Mouse (Mus musculus): ENCODE results near the gene Lrrc29. TPM values are rescaled to one million over a fixed set of nuclear protein-coding genes. Genes with fewer than 3 reads are reported as not detected.

Lrrc29 gene
- polyA plus RNA-seq, 1 experiment from 2014 or later = 2.7 TPM

GRCm38 (mm10) chr8:105270916-105271186, 55.2 kb downstream of the Lrrc29 start:
- ATAC-seq (ENCODE audit: low FRiP score, low TSS enrichment) = no peak
- no peak for TF ChIP-seq CTCF (IDR thresholded peaks at IDR 0.05; ENCODE audit: low read depth)
- no peak for TF ChIP-seq EP300 (optimal IDR thresholded peaks at IDR 0.05)
- H3K4me1 ChIP-seq (replicated peaks; ENCODE audit: control insufficient read depth, insufficient read depth) = peaks cover 5% of the 10 kb centered on the region; the same call in 1 of the 2 replicates
- no peaks in the 10 kb centered on the region; the same call in 1 of the 2 replicates for H3K36me3 ChIP-seq (ENCODE audit: control insufficient read depth, insufficient read depth, low read length)
- no peak overlapping the region for H3K27ac ChIP-seq (replicated peaks)
- DNase-seq (ENCODE audit: low spot score) = no peak
- no peak overlapping the region for H3K9ac ChIP-seq (ENCODE audit: low read length)
- WGBS = 12% methylated on average over 11 of the region's 11 CpGs
- peaks cover 4% of the 10 kb centered on the region; the same call in 1 of the 2 replicates for H3K27me3 ChIP-seq (ENCODE audit: control insufficient read depth, insufficient read depth, low read length)
- no peak overlapping the region for H3K4me3 ChIP-seq (ENCODE audit: low read depth, low read length)
- H3K4me2 ChIP-seq (replicated peaks; ENCODE audit: low read depth) = no peak overlapping the region
- no peaks in the 10 kb centered on the region for H3K9me3 ChIP-seq (ENCODE audit: control insufficient read depth, low read length)

- DNase-seq (ENCODE audit: low spot score) (peak; percentile 40), ATAC-seq (ENCODE audit: low FRiP score, low TSS enrichment) (0 out of 2 replicates have a peak, but pooled peaks have one; percentile 1)
- Histone ChIP-seq H3K27me3 (ENCODE audit: control insufficient read depth, insufficient read depth, low read length) (peaks cover 4% of the 10 kb centered on the region; the same call in 1 of the 2 replicates), H3K4me3 (ENCODE audit: low read depth, low read length) (peak overlapping the region; percentile 40), H3K4me2 (replicated peaks; ENCODE audit: low read depth) (peak overlapping the region; percentile 73), H3K27ac (replicated peaks) (no peak overlapping the region), H3K9ac (ENCODE audit: low read length) (no peak overlapping the region), H3K4me1 (replicated peaks; ENCODE audit: control insufficient read depth, insufficient read depth) (0 out of 2 replicates have a peak, but pooled peaks cover 5% of the 10 kb centered on the region), H3K9me3 (ENCODE audit: control insufficient read depth, low read length) (no peaks in the 10 kb centered on the region), H3K36me3 (ENCODE audit: control insufficient read depth, insufficient read depth, low read length) (no peaks in the 10 kb centered on the region; the same call in 1 of the 2 replicates)
- WGBS = 13% methylated on average over 39 of the region's 39 CpGs
- no peak for TF ChIP-seq EP300 (optimal IDR thresholded peaks at IDR 0.05)
- no peak for TF ChIP-seq CTCF (IDR thresholded peaks at IDR 0.05; ENCODE audit: low read depth)
Observed at GRCm38 (mm10) chr8:105270101-105270915, 55.8 kb downstream of the Lrrc29 start.

GRCm38 (mm10) chr8:105269461-105269947, 56.6 kb downstream of the Lrrc29 start, which contains the start of gene Hsf4:
Gene Hsf4, plus strand, starts transcription at chr8:105269801.
- 2% methylated on average over 42 of the region's 42 CpGs for WGBS
- peak within 1 kb of the TSS; percentile 73 for H3K4me2 ChIP-seq (replicated peaks; ENCODE audit: low read depth)
- peak within 1 kb of the TSS; percentile 48 for H3K9ac ChIP-seq (ENCODE audit: low read length)
- H3K9me3 ChIP-seq (ENCODE audit: control insufficient read depth, low read length) = no peaks in the 10 kb centered on the region
- H3K27me3 ChIP-seq (ENCODE audit: control insufficient read depth, insufficient read depth, low read length) = peaks cover 4% of the 10 kb centered on the region; the same call in 1 of the 2 replicates
- peak; percentile 45 for ATAC-seq (ENCODE audit: low FRiP score, low TSS enrichment)
- peak within 1 kb of the TSS; percentile 40 for H3K4me3 ChIP-seq (ENCODE audit: low read depth, low read length)
- no peaks in the 10 kb centered on the region; the same call in 1 of the 2 replicates for H3K36me3 ChIP-seq (ENCODE audit: control insufficient read depth, insufficient read depth, low read length)
- DNase-seq (ENCODE audit: low spot score) = peak; percentile 74
- TF ChIP-seq CTCF (IDR thresholded peaks at IDR 0.05; ENCODE audit: low read depth) = no peak
- no peak for TF ChIP-seq EP300 (optimal IDR thresholded peaks at IDR 0.05)
- no peak within 1 kb of the TSS; the same call in 1 of the 2 replicates for H3K27ac ChIP-seq (replicated peaks)
- 0 out of 2 replicates have a peak, but pooled peaks cover 9% of the 10 kb centered on the region for H3K4me1 ChIP-seq (replicated peaks; ENCODE audit: control insufficient read depth, insufficient read depth)

- no peaks in the 10 kb centered on the region; the same call in 1 of the 2 replicates for H3K36me3 ChIP-seq (ENCODE audit: control insufficient read depth, insufficient read depth, low read length)
- peaks cover 4% of the 10 kb centered on the region; the same call in 1 of the 2 replicates for H3K27me3 ChIP-seq (ENCODE audit: control insufficient read depth, insufficient read depth, low read length)
- H3K9me3 ChIP-seq (ENCODE audit: control insufficient read depth, low read length) = no peaks in the 10 kb centered on the region
- peak overlapping the region; percentile 48 for H3K9ac ChIP-seq (ENCODE audit: low read length)
- no peak overlapping the region; the same call in 1 of the 2 replicates for H3K27ac ChIP-seq (replicated peaks)
- H3K4me1 ChIP-seq (replicated peaks; ENCODE audit: control insufficient read depth, insufficient read depth) = 0 out of 2 replicates have a peak, but pooled peaks cover 9% of the 10 kb centered on the region
- peak overlapping the region; percentile 40 for H3K4me3 ChIP-seq (ENCODE audit: low read depth, low read length)
- TF ChIP-seq EP300 (optimal IDR thresholded peaks at IDR 0.05) = no peak
- TF ChIP-seq CTCF (IDR thresholded peaks at IDR 0.05; ENCODE audit: low read depth) = no peak
- ATAC-seq (ENCODE audit: low FRiP score, low TSS enrichment) (peak; percentile 7; the same call in 1 of the 2 replicates), DNase-seq (ENCODE audit: low spot score) (no peak)
- 23% methylated on average over 8 of the region's 10 CpGs for WGBS
- H3K4me2 ChIP-seq (replicated peaks; ENCODE audit: low read depth) = peak overlapping the region; percentile 73
Observed at GRCm38 (mm10) chr8:105269075-105269458, 57.0 kb downstream of the Lrrc29 start.

- H3K4me1 ChIP-seq (replicated peaks; ENCODE audit: control insufficient read depth, insufficient read depth) = 0 out of 2 replicates have a peak, but pooled peaks cover 9% of the 10 kb centered on the region
- H3K4me3 ChIP-seq (ENCODE audit: low read depth, low read length) = peak overlapping the region; percentile 40
- peak overlapping the region; percentile 35 for H3K9ac ChIP-seq (ENCODE audit: low read length)
- peaks cover 4% of the 10 kb centered on the region; the same call in 1 of the 2 replicates for H3K27me3 ChIP-seq (ENCODE audit: control insufficient read depth, insufficient read depth, low read length)
- peak overlapping the region; percentile 73 for H3K4me2 ChIP-seq (replicated peaks; ENCODE audit: low read depth)
- TF ChIP-seq CTCF (IDR thresholded peaks at IDR 0.05; ENCODE audit: low read depth) (no peak), EP300 (optimal IDR thresholded peaks at IDR 0.05) (no peak)
- DNase-seq (ENCODE audit: low spot score) (peak; percentile 39), ATAC-seq (ENCODE audit: low FRiP score, low TSS enrichment) (no peak)
- WGBS = 14% methylated on average over 65 of the region's 65 CpGs
- H3K36me3 ChIP-seq (ENCODE audit: control insufficient read depth, insufficient read depth, low read length) = no peaks in the 10 kb centered on the region; the same call in 1 of the 2 replicates
- H3K9me3 ChIP-seq (ENCODE audit: control insufficient read depth, low read length) = no peaks in the 10 kb centered on the region
- no peak overlapping the region; the same call in 1 of the 2 replicates for H3K27ac ChIP-seq (replicated peaks)
Observed at GRCm38 (mm10) chr8:105268342-105269074, 57.6 kb downstream of the Lrrc29 start.
